Mouse (Mus musculus) embryonic facial prominence, embryonic 11.5 days (tissue): ENCODE data around the gene Capzb. TPM values are rescaled to one million over a fixed set of nuclear protein-coding genes. Genes with fewer than 3 reads are reported as not detected.

Experiments used
- ATAC-seq: fragments of 200-750 bp; cut with Nextera tagmentation; replicated peaks from 2 replicates; pipeline ENCODE4 v1.8.0; 2017; ENCODE audit warnings: low read depth; ENCODE audit not compliant: insufficient number of reproducible peaks, low FRiP score, low TSS enrichment
- DNase-seq: peaks from one replicate; pipeline ENCODE4 v3.0.0-alpha.2; 2015; ENCODE audit warnings: low spot score
- H3K27ac ChIP-seq: fragments of 300-500 bp; sonication (generic); replicated peaks from 2 replicates; pipeline ENCODE4 v1.5.1; 2014; ENCODE audit warnings: mild to moderate bottlenecking, low read depth, low read length, control low read depth
- H3K27me3 ChIP-seq: fragments of 300-500 bp; sonication (generic); 2 replicates; pipeline ENCODE4 v1.6.1; 2014; ENCODE audit warnings: mild to moderate bottlenecking, low read length, moderate library complexity, mixed read lengths; ENCODE audit not compliant: control insufficient read depth, insufficient read depth
- H3K36me3 ChIP-seq: fragments of 300-500 bp; sonication (generic); replicated peaks from 2 replicates; pipeline ENCODE4 v1.6.1; 2014; ENCODE audit warnings: low read depth, mild to moderate bottlenecking, low read length, moderate library complexity, mixed read lengths; ENCODE audit not compliant: control insufficient read depth, insufficient read depth
- H3K4me1 ChIP-seq: fragments of 300-500 bp; sonication (generic); 2 replicates; pipeline ENCODE4 v1.6.1; 2014; ENCODE audit warnings: low read length, mixed read lengths; ENCODE audit not compliant: control insufficient read depth, insufficient read depth
- H3K4me2 ChIP-seq: fragments of 300-500 bp; sonication (generic); 2 replicates; pipeline ENCODE4 v1.6.1; 2014; ENCODE audit warnings: low read depth, mild to moderate bottlenecking, control low read depth, low read length, moderate library complexity
- H3K4me3 ChIP-seq: fragments of 300-500 bp; sonication (generic); 2 replicates; pipeline ENCODE4 v1.5.1; 2014; ENCODE audit warnings: low read depth, low read length, control low read depth
- H3K9ac ChIP-seq: fragments of 300-500 bp; sonication (generic); replicated peaks from 2 replicates; pipeline ENCODE4 v1.6.1; 2014; ENCODE audit warnings: mild to moderate bottlenecking, control low read depth, low read length
- H3K9me3 ChIP-seq: fragments of 300-500 bp; sonication (generic); replicated peaks from 2 replicates; pipeline ENCODE4 v1.6.1; 2016; ENCODE audit warnings: mild to moderate bottlenecking, low read length, inconsistent platforms, mixed read lengths; ENCODE audit not compliant: control insufficient read depth
- WGBS: fragments of 180-500 bp; shearing (Covaris S2); extraction: QIAGEN DNeasy Blood & Tissue Kit; methylation state at CpG from one replicate; pipeline ENCODE4 v1.1.7; 2014; 5-methylcytosine and 5-hydroxymethylcytosine counted together
- polyA plus RNA-seq: library from polyadenylated mRNA; unstranded; fragments of >200 nt; fragmentation: Nextera tagmentation; extraction: Ambion mirVana; gene quantifications from 2 replicates; pipeline ENCODE4 v1.2.1, GENCODE M21; 2014

Capzb gene
- polyA plus RNA-seq, 1 experiment from 2014 or later = 314 TPM

DNA sequence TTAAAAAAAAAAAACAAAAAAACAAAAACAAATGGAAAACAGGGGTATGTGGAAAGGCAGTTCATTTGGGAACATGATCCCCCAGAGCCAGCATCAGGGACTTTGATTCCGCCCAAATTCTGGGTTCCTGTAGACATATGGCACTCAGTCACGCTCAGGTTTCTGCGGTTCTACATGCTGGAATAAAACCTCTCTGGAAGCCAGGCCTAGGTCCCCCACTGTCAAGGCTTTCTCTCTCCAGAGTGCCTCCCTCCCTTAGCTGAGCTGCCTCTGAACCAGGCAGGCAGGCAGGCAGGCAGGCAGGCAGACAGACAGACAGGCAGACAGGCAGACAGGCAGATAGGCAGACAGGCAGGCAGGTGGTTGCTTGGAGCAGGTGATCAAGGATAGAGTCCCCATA, 77.5 kb downstream of the Capzb start:
- Histone ChIP-seq H3K36me3 (no peaks in the 10 kb centered on the region), H3K9me3 (no peaks in the 10 kb centered on the region), H3K27ac (no peak overlapping the region), H3K4me1 (peaks cover 2% of the 10 kb centered on the region), H3K27me3 (no peaks in the 10 kb centered on the region), H3K4me2 (no peak overlapping the region), H3K9ac (no peak overlapping the region), H3K4me3 (no peak overlapping the region)
- no peak for ATAC-seq
- WGBS = 82% methylated on average over 3 of the region's 3 CpGs
- no peak for DNase-seq

DNA sequence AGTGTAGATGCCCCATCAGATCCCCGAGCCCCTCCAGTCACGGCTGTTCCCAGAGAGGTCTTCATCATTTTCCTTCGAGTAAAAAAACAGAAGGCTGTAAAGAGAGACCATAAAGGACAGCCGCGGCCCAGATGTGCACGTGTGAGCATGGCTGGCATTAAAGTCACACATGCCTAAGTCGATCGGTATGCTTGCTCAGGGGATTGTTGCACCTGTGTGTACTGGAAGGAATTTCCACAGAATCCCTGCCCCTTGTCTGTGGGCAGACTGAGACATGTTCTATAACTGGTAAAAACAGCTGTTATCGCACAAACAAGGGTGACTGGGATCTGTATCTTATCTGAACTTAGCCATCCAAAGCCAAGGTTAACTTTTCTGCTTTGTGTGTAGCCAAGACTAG, 78.9 kb downstream of the Capzb start:
- H3K36me3 ChIP-seq = no peaks in the 10 kb centered on the region
- H3K4me2 ChIP-seq = no peak overlapping the region
- no peaks in the 10 kb centered on the region for H3K27me3 ChIP-seq
- no peak for DNase-seq
- H3K4me3 ChIP-seq = no peak overlapping the region
- H3K9me3 ChIP-seq = no peaks in the 10 kb centered on the region
- no peak overlapping the region; the same call in 1 of the 2 replicates for H3K9ac ChIP-seq
- H3K4me1 ChIP-seq = peaks cover 2% of the 10 kb centered on the region; the same call in 1 of the 2 replicates
- H3K27ac ChIP-seq = no peak overlapping the region
- ATAC-seq = no peak
- 83% methylated on average over 9 of the region's 9 CpGs for WGBS

DNA sequence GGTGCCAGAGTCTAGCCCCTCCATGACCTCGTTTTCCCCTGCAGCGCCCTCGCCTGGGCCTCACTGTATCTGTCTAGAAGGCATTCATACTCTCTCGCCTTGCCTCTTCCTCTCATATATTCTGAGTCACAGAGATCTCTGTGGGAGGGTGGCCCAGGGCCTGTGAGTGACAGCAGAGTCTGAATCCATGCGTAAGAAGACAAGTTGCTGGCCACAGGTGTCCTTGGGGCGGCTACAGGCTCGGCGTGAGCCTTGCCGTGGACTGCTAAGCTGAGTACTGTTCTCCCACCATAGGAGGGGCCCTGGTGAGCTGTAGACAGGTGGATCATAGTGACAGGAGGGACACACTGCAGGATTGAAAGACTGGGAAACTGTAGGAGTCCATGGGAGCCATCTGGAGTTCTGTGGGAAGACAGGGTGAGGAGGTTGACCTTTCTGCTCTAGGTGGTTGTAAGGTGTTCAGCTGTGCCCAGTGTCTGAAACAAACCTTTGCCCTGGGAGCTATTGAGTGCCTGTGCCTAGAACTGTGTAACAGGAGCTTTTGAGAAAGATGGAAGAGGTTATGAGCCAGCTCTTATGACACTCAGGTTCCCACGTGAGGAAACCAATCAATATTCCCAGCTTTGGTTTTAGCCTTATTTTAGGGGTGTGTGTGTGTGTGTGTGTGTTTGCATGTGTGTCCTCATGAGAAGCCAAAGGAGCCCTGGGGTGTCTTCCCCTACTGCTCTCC, 80.4 kb downstream of the Capzb start:
- Histone ChIP-seq H3K9ac (no peak overlapping the region), H3K27ac (no peak overlapping the region), H3K9me3 (no peaks in the 10 kb centered on the region), H3K36me3 (no peaks in the 10 kb centered on the region), H3K4me2 (no peak overlapping the region), H3K27me3 (no peaks in the 10 kb centered on the region), H3K4me1 (no peaks in the 10 kb centered on the region), H3K4me3 (no peak overlapping the region)
- WGBS = 89% methylated on average over 10 of the region's 10 CpGs
- ATAC-seq (no peak), DNase-seq (no peak)

DNA sequence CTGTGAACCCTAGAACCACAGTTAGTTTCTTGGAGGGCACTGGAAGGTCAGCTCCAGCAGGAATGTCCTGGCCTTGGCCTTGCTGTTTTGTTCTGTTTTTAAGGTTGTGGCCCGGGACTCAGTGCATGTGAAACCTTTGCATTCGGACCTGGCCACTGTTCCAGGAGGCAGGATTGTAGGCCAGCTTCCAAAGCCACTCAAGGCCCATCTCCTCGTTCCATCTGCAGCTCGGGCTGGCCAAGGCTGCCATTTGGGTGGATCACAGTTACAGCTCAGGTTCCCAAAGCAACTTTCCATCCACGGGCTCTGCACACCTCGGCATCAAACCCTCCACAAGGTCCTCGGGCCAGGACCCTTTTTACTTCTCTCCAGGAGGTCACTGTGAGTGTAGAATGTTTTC, 81.9 kb downstream of the Capzb start:
- no peaks in the 10 kb centered on the region for H3K9me3 ChIP-seq
- H3K4me2 ChIP-seq = no peak overlapping the region
- no peaks in the 10 kb centered on the region for H3K4me1 ChIP-seq
- no peaks in the 10 kb centered on the region for H3K27me3 ChIP-seq
- no peak overlapping the region for H3K27ac ChIP-seq
- DNase-seq (no peak), ATAC-seq (no peak)
- H3K4me3 ChIP-seq = no peak overlapping the region
- no peaks in the 10 kb centered on the region for H3K36me3 ChIP-seq
- H3K9ac ChIP-seq = no peak overlapping the region
- 94% methylated on average over 7 of the region's 7 CpGs for WGBS

DNA sequence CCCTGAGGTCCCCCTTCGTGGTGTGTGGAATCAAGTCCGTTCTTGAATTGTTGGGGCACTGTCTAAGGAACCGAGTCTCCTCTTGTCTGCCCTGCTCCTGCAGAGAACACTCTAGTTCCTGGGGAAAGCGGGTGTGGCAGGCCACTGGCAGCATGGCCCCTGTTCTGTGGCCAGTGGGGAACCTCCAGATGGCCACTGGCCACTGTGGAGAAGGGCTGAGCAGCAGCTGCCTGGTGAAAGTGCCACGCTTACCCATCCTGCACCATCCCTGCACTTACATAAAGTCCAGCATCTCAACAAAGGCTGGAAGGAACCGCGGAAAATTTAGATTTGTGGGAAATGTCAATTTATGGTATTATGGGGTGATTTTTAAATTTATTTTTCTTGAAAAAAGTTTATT, 83.7 kb downstream of the Capzb start:
- H3K27me3 ChIP-seq = no peaks in the 10 kb centered on the region
- DNase-seq (no peak), ATAC-seq (no peak)
- H3K9ac ChIP-seq = no peak overlapping the region
- H3K27ac ChIP-seq = no peak overlapping the region
- WGBS = 80% methylated on average over 7 of the region's 7 CpGs
- H3K4me1 ChIP-seq = no peaks in the 10 kb centered on the region
- no peak overlapping the region for H3K4me2 ChIP-seq
- H3K9me3 ChIP-seq = no peaks in the 10 kb centered on the region
- no peak overlapping the region for H3K4me3 ChIP-seq
- H3K36me3 ChIP-seq = peaks cover under 1% of the 10 kb centered on the region; the same call in 1 of the 2 replicates

DNA sequence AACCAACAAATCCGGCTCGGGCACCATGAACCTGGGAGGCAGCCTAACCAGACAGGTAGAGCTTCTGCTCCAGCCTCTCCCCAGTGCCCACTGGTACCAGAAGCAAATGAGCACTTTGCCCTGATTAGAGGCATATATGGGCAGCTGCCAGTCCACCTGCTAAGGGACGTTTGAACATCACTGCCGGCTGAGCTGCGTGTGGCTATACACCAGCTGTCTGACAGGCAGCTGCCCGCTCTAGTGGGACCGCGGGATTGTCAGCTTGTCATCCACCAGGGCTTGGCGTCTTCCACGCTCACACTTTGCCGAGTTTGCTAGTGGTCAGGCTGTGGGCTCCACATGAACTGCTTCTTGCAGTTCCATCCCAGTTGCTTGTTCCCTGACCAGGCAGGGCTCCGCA, 87.8 kb downstream of the Capzb start:
- H3K27ac ChIP-seq = no peak overlapping the region
- no peak for DNase-seq
- H3K4me3 ChIP-seq = no peak overlapping the region
- no peak for ATAC-seq
- H3K4me2 ChIP-seq = no peak overlapping the region
- H3K36me3 ChIP-seq = peaks cover 7% of the 10 kb centered on the region
- H3K9me3 ChIP-seq = no peaks in the 10 kb centered on the region
- H3K4me1 ChIP-seq = no peaks in the 10 kb centered on the region
- H3K27me3 ChIP-seq = no peaks in the 10 kb centered on the region
- 94% methylated on average over 12 of the region's 12 CpGs for WGBS
- no peak overlapping the region for H3K9ac ChIP-seq

DNA sequence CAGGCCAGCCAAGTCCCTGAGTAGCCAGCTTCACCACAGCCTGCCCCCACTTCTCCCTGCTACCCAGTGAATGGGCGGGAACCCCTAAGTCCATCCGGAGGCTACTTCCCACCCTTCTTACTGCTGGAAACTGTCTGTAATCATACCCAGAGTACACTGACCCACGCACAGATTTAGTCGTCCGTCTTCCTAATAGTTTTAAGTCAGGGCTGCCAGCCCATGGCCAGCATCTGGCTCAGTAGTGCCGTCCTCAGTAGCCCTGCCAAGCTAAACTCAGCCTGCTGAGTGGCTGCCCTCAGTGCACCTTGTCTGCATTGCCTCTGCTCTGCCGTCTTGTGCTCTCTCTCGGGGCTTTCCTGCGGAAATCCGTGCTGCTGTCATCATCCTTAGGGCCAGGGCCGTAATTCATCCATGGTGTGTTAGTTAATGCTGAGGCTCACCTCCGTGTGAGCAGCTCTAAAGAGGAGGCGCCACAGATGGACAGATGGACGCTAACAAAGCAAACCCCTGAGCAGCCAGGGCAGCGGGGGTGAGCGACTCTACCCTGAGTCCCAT, 89.2 kb downstream of the Capzb start:
- no peak overlapping the region for H3K9ac ChIP-seq
- no peak overlapping the region for H3K4me3 ChIP-seq
- WGBS = 87% methylated on average over 16 of the region's 16 CpGs
- H3K27ac ChIP-seq = no peak overlapping the region
- no peak for DNase-seq
- H3K27me3 ChIP-seq = no peaks in the 10 kb centered on the region
- no peaks in the 10 kb centered on the region for H3K9me3 ChIP-seq
- no peak for ATAC-seq
- H3K36me3 ChIP-seq = peaks cover 7% of the 10 kb centered on the region
- no peaks in the 10 kb centered on the region for H3K4me1 ChIP-seq
- H3K4me2 ChIP-seq = no peak overlapping the region

DNA sequence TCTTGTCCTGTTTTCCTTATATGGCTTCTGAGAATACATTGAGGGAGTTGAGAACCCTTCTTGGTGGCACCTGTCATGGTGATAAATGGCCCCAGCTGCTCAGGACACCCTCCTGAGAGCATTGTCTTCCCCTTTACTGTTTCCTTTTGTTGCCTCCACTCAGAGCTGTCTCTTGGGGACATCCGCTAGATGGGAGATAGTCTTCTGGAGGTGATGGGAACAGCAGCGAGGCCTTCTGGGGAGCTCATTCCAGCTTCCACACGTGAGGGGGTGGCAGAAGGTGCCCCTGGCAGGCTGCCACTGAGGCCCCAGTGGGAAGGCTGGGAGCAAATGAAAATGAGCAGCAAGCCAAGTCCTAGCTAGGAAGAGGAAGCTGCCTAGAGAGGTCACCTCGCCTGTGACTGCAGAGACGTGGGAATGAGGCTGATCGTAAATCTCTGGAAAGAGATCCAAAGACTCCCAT, 90.3 kb downstream of the Capzb start:
- no peaks in the 10 kb centered on the region for H3K9me3 ChIP-seq
- H3K9ac ChIP-seq = no peak overlapping the region
- 89% methylated on average over 6 of the region's 6 CpGs for WGBS
- H3K4me1 ChIP-seq = no peaks in the 10 kb centered on the region
- no peak for ATAC-seq
- H3K4me3 ChIP-seq = no peak overlapping the region
- no peaks in the 10 kb centered on the region for H3K27me3 ChIP-seq
- H3K4me2 ChIP-seq = no peak overlapping the region
- H3K27ac ChIP-seq = no peak overlapping the region
- DNase-seq = no peak
- peaks cover 9% of the 10 kb centered on the region for H3K36me3 ChIP-seq
